Mouse (Mus musculus): ENCODE data around the gene Ctbp1. TPM values are rescaled to one million over a fixed set of nuclear protein-coding genes. Genes with fewer than 3 reads are reported as not detected.

Gene Ctbp1
- polyA plus RNA-seq, 1 experiment from 2014 or later, result 505 TPM

DNA sequence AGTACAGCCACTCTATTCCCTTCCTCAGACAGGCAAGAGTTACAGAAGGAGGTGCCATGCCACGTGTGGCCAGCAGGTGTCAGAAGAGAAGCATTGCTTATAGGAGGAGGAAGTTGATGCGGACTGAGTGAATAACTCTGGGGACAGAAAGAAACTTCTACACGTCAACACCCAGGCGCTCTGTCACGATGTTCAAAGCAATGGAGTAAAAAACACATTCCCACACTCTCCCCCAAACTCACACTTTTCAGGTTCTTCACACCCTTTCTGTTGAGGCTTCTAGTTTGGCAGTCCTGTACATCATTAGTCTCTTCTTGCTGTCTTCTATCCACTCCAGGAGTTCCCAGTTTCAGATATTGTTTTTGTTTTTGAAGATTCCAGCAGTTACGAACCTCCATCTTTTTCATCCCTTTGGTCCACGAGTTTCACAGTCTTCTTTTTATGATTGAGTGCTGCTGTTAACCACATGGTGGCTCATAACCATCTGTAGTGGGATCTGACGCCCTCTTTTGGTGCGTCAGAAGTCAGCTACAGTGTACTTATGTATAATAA is 71.0 kb downstream of the Ctbp1 start:
- Histone ChIP-seq H3K4me1 (replicated peaks) (no peaks in the 10 kb centered on the region), H3K27me3 (0 out of 2 replicates have a peak, but pooled peaks cover 6% of the 10 kb centered on the region), H3K9me3 (no peaks in the 10 kb centered on the region), H3K36me3 (no peaks in the 10 kb centered on the region), H3K4me2 (peak overlapping the region; percentile 30), H3K27ac (replicated peaks) (no peak overlapping the region), H3K9ac (no peak overlapping the region), H3K4me3 (no peak overlapping the region)
- peak; percentile 77; the same call in 1 of the 2 replicates for ATAC-seq (ENCODE audit: low read depth)
- WGBS, result 22% methylated on average over 9 of the region's 9 CpGs

DNA sequence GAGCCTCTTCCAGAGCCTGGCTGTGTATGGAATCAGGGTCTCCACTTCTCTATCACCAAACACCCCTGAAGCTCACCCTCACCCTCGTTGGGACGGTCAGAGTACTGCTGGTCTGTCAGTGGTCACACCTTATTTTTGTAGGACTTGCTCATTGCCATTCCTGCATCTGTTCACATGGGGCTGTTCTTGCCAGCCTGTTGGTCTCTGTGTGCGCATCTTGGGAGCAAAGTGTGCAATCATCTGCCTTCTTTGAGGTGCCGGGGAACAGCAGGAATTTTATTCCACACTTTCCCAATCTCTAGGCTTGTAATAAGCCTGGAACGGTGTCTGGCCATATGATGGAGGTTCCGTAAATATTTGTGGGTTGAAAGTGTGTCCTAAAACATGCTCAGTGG is 71.6 kb downstream of the Ctbp1 start:
- WGBS, result 81% methylated on average over 6 of the region's 6 CpGs
- no peaks in the 10 kb centered on the region for H3K9me3 ChIP-seq
- ATAC-seq (ENCODE audit: low read depth), result no peak
- 0 out of 2 replicates have a peak, but pooled peaks cover 6% of the 10 kb centered on the region for H3K27me3 ChIP-seq
- H3K9ac ChIP-seq, result no peak overlapping the region
- H3K4me3 ChIP-seq, result no peak overlapping the region
- H3K27ac ChIP-seq (replicated peaks), result no peak overlapping the region
- H3K36me3 ChIP-seq, result no peaks in the 10 kb centered on the region
- H3K4me1 ChIP-seq (replicated peaks), result no peaks in the 10 kb centered on the region
- no peak overlapping the region for H3K4me2 ChIP-seq

DNA sequence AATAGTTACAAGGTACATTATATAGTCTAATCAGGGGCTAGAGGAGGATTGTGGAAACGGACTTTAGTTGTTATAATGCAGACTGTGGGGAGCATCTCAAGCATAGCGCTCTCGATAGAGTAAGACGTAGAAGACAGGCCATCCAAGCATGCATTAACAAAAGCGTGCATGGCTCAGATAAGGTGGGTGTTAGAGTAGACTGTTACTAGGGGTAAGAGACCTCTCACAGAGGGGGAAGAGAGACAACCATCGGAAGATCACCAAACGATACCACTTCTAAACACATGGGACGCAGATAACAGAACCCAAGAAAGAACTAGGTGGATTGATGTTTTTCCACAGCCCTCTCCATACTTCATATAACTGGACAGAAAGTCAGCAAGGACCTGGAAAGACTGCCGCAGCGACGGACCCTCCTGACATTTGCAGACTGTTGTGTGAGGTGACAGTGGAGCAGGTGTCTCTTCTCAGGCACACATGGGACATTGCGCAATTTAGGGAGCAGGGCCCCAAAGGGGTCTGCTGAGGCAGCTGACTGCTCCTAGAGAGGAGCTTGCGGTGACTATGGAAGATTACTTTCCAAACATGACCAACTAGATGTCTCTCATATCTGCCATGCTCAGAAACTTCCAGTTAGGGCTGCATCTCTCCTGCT is 72.2 kb downstream of the Ctbp1 start:
- Histone ChIP-seq H3K9ac (no peak overlapping the region), H3K36me3 (no peaks in the 10 kb centered on the region), H3K4me2 (no peak overlapping the region), H3K27ac (replicated peaks) (no peak overlapping the region), H3K9me3 (no peaks in the 10 kb centered on the region), H3K27me3 (0 out of 2 replicates have a peak, but pooled peaks cover 6% of the 10 kb centered on the region), H3K4me3 (no peak overlapping the region), H3K4me1 (replicated peaks) (no peaks in the 10 kb centered on the region)
- no peak for ATAC-seq (ENCODE audit: low read depth)
- WGBS, result 89% methylated on average over 13 of the region's 13 CpGs

DNA sequence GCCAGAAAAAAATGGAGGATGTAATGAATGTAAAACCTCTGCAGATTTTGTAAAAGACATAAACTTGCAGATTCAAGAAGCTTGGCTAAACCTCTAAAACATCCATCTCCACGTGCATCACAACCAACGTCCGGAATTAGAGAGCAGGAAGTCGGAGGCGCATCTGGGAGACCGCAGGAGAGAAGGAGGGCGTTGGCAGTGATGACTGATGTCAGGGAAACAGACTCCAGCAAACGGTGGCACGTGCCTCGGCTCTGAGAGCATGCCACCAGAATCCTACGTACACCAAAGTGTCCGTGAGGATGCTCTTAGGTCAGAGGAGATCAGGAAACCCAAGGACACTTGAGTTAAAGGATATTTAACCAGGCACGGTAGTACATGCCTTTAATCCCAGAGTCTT is 73.1 kb downstream of the Ctbp1 start:
- Histone ChIP-seq H3K4me1 (replicated peaks) (no peaks in the 10 kb centered on the region), H3K4me3 (no peak overlapping the region), H3K27ac (replicated peaks) (no peak overlapping the region), H3K9me3 (no peaks in the 10 kb centered on the region), H3K4me2 (no peak overlapping the region), H3K27me3 (0 out of 2 replicates have a peak, but pooled peaks cover 6% of the 10 kb centered on the region), H3K9ac (no peak overlapping the region), H3K36me3 (no peaks in the 10 kb centered on the region)
- WGBS, result 72% methylated on average over 13 of the region's 13 CpGs
- ATAC-seq (ENCODE audit: low read depth), result no peak

DNA sequence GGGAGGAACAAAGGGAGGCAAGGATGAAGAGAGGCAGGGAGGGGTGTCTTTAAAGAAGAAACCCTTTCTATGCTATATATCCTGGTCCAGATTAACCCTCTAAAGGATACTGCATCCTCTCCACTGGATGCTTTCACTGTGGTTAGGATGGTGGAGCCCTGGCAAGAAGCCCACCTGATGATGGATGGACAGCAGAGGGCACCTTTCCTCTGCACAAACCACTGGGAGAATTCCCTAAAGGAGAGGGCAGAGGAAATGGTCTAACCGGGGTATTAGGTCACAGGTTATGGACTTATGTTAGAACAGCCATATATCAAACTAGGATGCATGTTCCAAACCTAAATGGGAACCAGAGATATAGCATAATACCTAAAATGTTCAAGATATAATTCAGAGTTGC is 74.7 kb downstream of the Ctbp1 start:
- 0 out of 2 replicates have a peak, but pooled peaks cover 6% of the 10 kb centered on the region for H3K27me3 ChIP-seq
- H3K4me2 ChIP-seq, result no peak overlapping the region
- H3K36me3 ChIP-seq, result no peaks in the 10 kb centered on the region
- no peaks in the 10 kb centered on the region for H3K4me1 ChIP-seq (replicated peaks)
- no peaks in the 10 kb centered on the region for H3K9me3 ChIP-seq
- no peak overlapping the region for H3K9ac ChIP-seq
- ATAC-seq (ENCODE audit: low read depth), result no peak
- no peak overlapping the region for H3K4me3 ChIP-seq
- H3K27ac ChIP-seq (replicated peaks), result no peak overlapping the region
- WGBS, result 41% methylated on average over 1 of the region's 1 CpGs

Other genes with a start within 250 kb of the Ctbp1 start
- not detected in 2 replicates for gene Slc5a1, start 170.8 kb downstream of the Ctbp1 start, polyA plus RNA-seq (2015; fragmentation: Nextera tagmentation; extraction: Ambion mirVana)
- 2.7 and 3.0 TPM in 2 replicates for gene Spon2, start 56.5 kb downstream of the Ctbp1 start, polyA plus RNA-seq (2015; fragmentation: Nextera tagmentation; extraction: Ambion mirVana)
- gene Maea, start 60.5 kb upstream of the Ctbp1 start, polyA plus RNA-seq (2015; fragmentation: Nextera tagmentation; extraction: Ambion mirVana), result 115 and 123 TPM in 2 replicates
- 7.9 and 8.6 TPM in 2 replicates for gene Uvssa, start 103.6 kb upstream of the Ctbp1 start, polyA plus RNA-seq (2015; fragmentation: Nextera tagmentation; extraction: Ambion mirVana)
- 0.38 and 0.50 TPM in 2 replicates for gene Nkx1-1, start 159.0 kb upstream of the Ctbp1 start, polyA plus RNA-seq (2015; fragmentation: Nextera tagmentation; extraction: Ambion mirVana)